Mouse (Mus musculus) stomach, postnatal 0 days (tissue): Measurements from ENCODE around the gene Tbc1d8b.

ENCODE experiments used
- CTCF ChIP-seq: IDR thresholded peaks from 2 replicates; pipeline ENCODE4 v1.5.1; 2016; ENCODE audit warnings: antibody characterized with exemption, low read depth, mild to moderate bottlenecking, moderate library complexity
- EP300 ChIP-seq: optimal IDR thresholded peaks from 2 replicates; pipeline ENCODE3; 2016; ENCODE audit warnings: antibody characterized with exemption

GRCm38 (mm10) chrX:139800406-139800878, 115.6 kb downstream of the Tbc1d8b start, which contains the start of gene Cldn2:
- TF ChIP-seq CTCF (no peak), EP300 (no peak)
